Mouse (Mus musculus): ENCODE data around the gene Cfap61.

Gene Cfap61

DNA sequence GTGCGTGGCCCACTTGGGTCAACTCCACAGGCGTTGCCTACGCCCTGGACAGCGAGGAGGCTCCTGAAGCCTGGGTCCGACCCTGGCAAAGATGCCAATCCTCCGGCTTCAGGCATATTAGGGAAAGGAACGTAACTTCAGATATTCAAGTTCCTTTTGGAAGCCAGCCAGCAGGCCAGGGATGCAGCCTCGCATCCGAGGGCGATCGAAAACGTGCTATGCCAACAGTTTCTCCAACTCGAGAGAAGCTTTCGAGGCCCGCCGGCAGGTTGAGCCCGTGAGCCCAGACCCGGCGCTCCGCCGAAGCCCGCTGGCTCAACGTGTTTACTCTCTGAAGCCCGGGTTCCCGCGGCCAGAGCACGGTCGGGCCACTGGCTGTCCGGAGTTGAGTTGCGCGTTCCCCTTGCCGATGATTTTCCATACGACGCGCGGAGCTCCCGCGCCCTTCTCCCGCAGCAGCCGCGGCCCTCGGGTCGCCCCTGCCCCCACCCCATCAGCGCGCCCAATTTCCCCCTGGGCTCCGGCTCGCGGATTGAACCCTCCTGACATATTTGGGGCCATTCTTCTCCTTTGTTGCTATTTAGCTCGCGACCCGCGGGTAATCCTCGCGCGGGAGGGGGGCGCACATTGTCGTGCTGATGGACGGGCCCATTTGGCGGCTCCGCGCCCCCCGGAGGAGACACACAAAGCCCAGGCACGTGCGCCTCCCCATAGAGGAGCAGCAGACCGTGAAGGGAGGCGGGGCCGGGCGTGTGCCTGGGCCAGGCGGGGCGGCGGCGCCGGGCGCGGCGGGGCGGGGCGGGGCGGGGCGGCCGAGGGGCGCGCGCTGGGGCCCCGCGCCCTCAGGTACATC is 286.7 kb downstream of the Cfap61 start, which contains the start of gene Insm1:
Gene Insm1, plus strand, starts transcription at position 846 of the 853 bp plus-strand sequence.
- DNase-seq (ENCODE audit: low spot score in 2 of 2) = no peak

DNA sequence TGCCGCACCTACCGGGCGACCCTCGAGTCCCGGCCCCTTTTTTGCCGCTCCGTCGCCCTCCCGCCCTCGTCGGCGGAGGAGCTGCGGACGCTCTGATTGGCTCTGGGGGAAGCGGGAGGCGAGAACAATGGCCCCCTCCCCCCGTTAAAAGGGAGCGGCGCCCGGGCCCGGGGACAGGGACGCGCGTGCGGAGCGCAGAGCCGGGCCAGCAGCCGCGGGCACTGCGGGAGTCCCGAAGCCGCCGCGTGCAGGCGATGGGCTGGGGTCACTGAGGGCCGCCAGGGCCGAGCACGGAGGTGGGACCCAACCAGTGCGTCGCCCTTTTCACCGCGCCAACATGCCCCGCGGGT is 287.3 kb downstream of the Cfap61 start:
- DNase-seq (ENCODE audit: low spot score in 2 of 2) = no peak

DNA sequence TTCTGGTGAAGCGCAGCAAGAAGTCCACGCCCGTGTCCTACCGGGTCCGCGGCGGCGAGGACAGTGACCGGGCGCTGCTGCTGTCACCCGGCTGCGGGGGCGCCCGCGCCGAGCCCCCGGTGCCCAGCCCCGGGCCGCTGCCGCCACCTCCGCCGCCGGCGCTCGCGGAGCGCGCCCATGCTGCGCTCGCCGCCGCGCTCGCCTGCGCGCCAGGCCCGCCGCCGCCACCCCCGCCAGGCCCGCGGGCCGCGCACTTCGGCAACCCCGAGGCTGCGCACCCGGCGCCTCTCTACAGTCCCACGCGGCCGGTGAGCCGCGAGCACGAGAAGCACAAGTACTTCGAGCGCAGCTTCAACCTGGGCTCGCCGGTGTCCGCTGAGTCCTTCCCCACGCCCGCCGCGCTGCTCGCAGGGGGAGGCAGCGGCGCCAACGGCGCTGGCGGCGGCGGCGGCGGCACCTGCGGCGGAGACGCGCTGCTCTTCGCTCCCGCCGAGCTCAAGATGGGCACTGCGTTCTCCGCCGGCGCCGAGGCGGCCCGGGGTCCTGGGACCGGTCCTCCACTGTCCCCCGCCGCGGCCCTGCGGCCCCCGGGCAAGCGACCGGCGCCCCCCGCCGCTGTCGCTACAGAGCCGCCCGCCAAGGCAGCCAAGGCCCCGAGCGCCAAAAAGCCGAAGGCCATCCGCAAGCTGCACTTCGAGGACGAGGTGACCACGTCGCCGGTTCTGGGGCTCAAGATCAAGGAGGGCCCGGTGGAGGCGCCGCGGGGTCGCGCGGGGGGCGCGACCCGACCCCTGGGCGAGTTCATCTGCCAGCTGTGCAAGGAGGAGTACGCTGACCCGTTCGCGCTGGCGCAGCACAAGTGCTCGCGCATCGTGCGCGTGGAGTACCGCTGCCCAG is 287.9 kb downstream of the Cfap61 start:
- no peak for DNase-seq (ENCODE audit: low spot score in 2 of 2)

- DNase-seq (ENCODE audit: low spot score in 2 of 2) = no peak
Observed at GRCm38 (mm10) chr2:146223176-146223905, 288.8 kb downstream of the Cfap61 start.

- no peak for DNase-seq (ENCODE audit: low spot score in 2 of 2)
Observed at GRCm38 (mm10) chr2:146224141-146224540, 289.6 kb downstream of the Cfap61 start.

DNA sequence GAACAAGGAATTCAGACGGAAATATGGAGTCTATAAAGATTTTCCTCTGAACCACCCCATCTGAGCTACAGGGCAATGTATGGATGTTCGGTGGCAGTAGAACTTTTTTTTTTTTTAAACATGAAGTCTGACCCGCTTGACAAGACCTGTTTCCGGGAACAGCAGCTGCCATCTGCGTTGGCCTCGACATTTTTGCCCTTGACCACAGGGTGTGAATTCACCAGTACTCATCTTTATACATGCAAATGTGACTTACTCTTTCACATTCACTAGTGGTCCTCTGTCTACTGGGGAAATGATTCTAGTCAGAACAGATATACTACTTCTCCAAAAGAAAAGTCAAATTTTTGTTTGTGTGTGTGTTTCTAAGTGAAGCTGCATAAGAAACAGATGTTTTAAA is 291.2 kb downstream of the Cfap61 start:
- DNase-seq (ENCODE audit: low spot score in 2 of 2) = no peak

GRCm38 (mm10) chr2:146226484-146226883 is 291.9 kb downstream of the Cfap61 start:
- no peak for DNase-seq (ENCODE audit: low spot score in 2 of 2)

DNA sequence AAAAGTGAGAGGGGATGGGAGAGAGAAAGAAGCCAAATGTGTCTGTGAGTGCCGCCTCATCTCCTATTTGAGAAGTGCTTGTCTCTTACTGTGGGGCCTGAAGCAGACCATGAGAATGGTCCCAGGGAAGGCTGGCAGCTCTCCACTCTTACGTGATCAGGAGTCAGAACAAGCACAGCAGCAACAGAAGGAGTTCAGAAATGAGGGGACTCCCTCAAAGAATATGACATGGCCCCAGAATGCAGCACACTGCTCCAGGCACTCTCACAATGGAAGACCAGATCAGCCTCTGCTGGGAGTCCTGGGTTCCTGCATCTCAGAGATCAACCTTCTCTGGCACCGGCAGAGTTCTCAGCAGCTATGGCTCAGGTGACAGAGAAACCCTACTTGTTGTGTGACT is 293.1 kb downstream of the Cfap61 start:
- no peak for DNase-seq (ENCODE audit: low spot score in 2 of 2)

GRCm38 (mm10) chr2:146228435-146228834 is 293.9 kb downstream of the Cfap61 start:
- DNase-seq (ENCODE audit: low spot score in 2 of 2) = no peak

DNA sequence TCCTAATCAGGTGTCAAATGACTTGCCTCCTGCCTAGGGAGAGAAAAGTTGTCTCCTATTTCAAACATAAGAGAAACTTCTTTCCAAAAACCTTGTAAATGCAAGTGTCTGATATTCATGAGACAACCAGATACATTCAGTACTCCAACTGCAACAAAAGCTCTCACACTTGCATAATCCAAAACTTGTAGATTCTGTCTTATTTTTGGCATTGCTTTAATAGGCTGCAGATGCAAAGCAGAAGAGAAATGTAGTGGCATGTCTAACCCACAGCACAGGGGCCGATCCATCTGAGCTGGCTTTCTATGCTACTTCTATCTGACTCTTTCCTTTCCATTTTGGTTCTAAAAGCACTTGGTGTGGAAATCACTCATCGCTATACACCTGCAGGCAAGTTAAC is 296.9 kb downstream of the Cfap61 start:
- no peak for DNase-seq (ENCODE audit: low spot score in 2 of 2)

- DNase-seq (ENCODE audit: low spot score in 2 of 2) = no peak
Observed at GRCm38 (mm10) chr2:146239196-146239747, 304.7 kb downstream of the Cfap61 start.

DNA sequence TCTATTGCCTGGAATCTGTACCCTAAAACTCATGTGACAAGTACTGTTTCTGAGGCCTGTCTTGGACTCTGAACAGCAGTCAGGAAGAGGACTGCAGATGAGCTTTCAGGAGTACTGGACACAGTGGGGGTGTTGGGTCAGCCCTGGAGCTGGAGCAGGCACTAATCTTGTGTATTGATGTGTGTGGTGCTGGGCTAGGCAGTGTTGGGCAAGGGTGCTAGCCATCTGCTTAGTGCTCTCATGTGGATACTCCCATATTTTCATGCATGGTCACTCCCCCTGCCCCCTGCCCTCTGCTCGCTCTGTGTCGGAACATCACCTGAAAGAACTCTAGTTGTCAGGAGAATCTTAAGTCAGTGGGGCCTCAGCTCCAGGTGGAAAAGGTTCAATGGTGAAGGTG is 309.5 kb downstream of the Cfap61 start:
- no peak for DNase-seq (ENCODE audit: low spot score in 2 of 2)

- no peak for DNase-seq (ENCODE audit: low spot score in 2 of 2)
Observed at GRCm38 (mm10) chr2:146245401-146245800, 310.8 kb downstream of the Cfap61 start.

- no peak for DNase-seq (ENCODE audit: low spot score in 2 of 2)
Observed at GRCm38 (mm10) chr2:146246409-146247075, 312.0 kb downstream of the Cfap61 start.

GRCm38 (mm10) chr2:146247576-146247975 is 313.0 kb downstream of the Cfap61 start:
- no peak for DNase-seq (ENCODE audit: low spot score in 2 of 2)

- DNase-seq (ENCODE audit: low spot score in 2 of 2) = no peak
Observed at GRCm38 (mm10) chr2:146249033-146249432, 314.4 kb downstream of the Cfap61 start.

GRCm38 (mm10) chr2:146250236-146250904 is 315.8 kb downstream of the Cfap61 start:
- no peak for DNase-seq (ENCODE audit: low spot score in 2 of 2)

- DNase-seq (ENCODE audit: low spot score in 2 of 2) = no peak
Observed at GRCm38 (mm10) chr2:146254387-146254786, 319.8 kb downstream of the Cfap61 start.

GRCm38 (mm10) chr2:146255636-146256035 is 321.1 kb downstream of the Cfap61 start:
- DNase-seq (ENCODE audit: low spot score in 2 of 2) = no peak

GRCm38 (mm10) chr2:146256321-146256875 is 321.8 kb downstream of the Cfap61 start:
- DNase-seq (ENCODE audit: low spot score in 2 of 2) = no peak

Measured in heart, adult 9 months (tissue).